Mouse (Mus musculus) forebrain, embryonic 12.5 days (tissue): ENCODE results near the gene BC052040. TPM values are rescaled to one million over a fixed set of nuclear protein-coding genes. Genes with fewer than 3 reads are reported as not detected.

Source experiments
- ATAC-seq: fragments of 200-750 bp; cut with Nextera tagmentation; 2 replicates; pipeline ENCODE4 v1.8.0; 2017; ENCODE audit warnings: moderate TSS enrichment; ENCODE audit not compliant: low FRiP score
- H3K27ac ChIP-seq: fragments of 300-500 bp; sonication (generic); 2 replicates; pipeline ENCODE4 v1.5.1; 2016; ENCODE audit warnings: mild to moderate bottlenecking
- H3K27me3 ChIP-seq: fragments of 300-500 bp; sonication (generic); 2 replicates; pipeline ENCODE4 v1.6.1; 2016; ENCODE audit warnings: mild to moderate bottlenecking
- H3K36me3 ChIP-seq: fragments of 300-500 bp; sonication (generic); replicated peaks from 2 replicates; pipeline ENCODE4 v1.6.1; 2016; ENCODE audit warnings: mild to moderate bottlenecking
- H3K4me1 ChIP-seq: fragments of 300-500 bp; sonication (generic); 2 replicates; pipeline ENCODE4 v1.6.1; 2016
- H3K4me2 ChIP-seq: fragments of 300-500 bp; sonication (generic); 2 replicates; pipeline ENCODE4 v1.6.1; 2016; ENCODE audit warnings: mild to moderate bottlenecking, moderate library complexity
- H3K4me3 ChIP-seq: fragments of 300-500 bp; sonication (generic); replicated peaks from 2 replicates; pipeline ENCODE4 v1.5.1; 2016; ENCODE audit warnings: mild to moderate bottlenecking
- H3K9ac ChIP-seq: fragments of 300-500 bp; sonication (generic); 2 replicates; pipeline ENCODE4 v1.6.1; 2016; ENCODE audit warnings: mild to moderate bottlenecking
- H3K9me3 ChIP-seq: fragments of 300-500 bp; sonication (generic); 2 replicates; pipeline ENCODE4 v1.6.1; 2016
- WGBS: fragments of 180-500 bp; shearing (Covaris S2); methylation state at CpG from one replicate; pipeline ENCODE4 v1.1.7; 2016; 5-methylcytosine and 5-hydroxymethylcytosine counted together
- polyA plus RNA-seq: library from polyadenylated mRNA; unstranded; fragments of >200 nt; fragmentation: Nextera tagmentation; extraction: Ambion mirVana; gene quantifications from 2 replicates; pipeline ENCODE4 v1.2.1, GENCODE M21; 2016

BC052040 gene
- polyA plus RNA-seq, 1 experiment from 2014 or later = 22.7 TPM

DNA sequence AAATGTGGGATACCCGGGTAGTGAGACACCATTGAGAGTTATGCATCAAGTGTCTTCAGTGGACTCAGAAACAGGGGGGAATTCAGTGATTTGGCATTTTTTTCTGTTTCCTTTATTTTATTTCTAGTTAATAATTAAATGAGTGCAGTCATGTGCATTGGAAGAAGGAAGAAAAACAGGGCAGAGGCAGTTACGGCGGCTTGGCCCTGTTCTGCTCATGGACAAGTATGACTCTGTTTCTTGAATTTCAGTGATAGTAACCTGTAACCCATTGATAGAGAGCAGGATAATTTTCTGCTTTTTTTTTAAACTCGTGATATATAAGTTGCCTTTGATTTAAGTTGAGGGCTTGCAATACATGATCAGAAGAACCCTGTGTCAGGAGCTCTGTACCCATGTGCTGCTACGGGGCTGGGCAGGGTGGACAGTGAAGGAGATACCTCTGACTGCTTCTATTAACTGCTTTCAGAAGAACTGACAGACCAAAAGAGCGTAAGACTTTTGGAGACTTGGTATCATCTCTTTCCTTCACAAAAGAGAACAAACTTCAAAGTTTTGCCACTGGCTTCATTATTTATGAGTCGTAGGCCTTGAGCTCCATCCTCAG is 91.6 kb downstream of the BC052040 start:
- WGBS = 95% methylated on average over 7 of the region's 7 CpGs

DNA sequence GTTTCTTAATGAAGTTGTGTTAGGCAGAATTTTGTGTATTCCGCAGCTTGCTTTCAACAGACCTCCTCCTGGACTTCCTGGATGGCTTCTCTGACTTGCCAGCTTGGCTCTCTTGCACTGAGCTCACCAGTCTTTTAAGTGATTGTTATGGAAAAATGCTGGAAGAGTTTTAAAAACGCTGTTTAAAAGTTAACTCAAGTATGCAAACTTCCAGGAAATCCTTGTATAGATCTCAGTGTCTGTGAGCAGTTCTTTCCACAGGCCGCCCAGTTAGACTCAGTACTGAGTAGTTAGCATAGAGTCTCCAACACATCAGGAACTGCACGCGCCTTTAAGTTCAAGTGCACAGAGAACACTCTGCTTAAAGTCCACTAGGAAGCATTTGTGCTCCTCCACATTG is 97.3 kb downstream of the BC052040 start:
- H3K36me3 ChIP-seq = no peaks in the 10 kb centered on the region
- H3K4me2 ChIP-seq = no peak overlapping the region
- no peak overlapping the region for H3K9ac ChIP-seq
- ATAC-seq = no peak
- no peak overlapping the region for H3K27ac ChIP-seq
- H3K4me3 ChIP-seq = no peak overlapping the region
- no peaks in the 10 kb centered on the region for H3K9me3 ChIP-seq
- no peaks in the 10 kb centered on the region for H3K27me3 ChIP-seq
- no peaks in the 10 kb centered on the region for H3K4me1 ChIP-seq
- 82% methylated on average over 5 of the region's 5 CpGs for WGBS

More for the DNA sequence above, 91.6 kb downstream of the BC052040 start:
- ATAC-seq = no peak
- H3K9ac ChIP-seq = no peak overlapping the region
- H3K36me3 ChIP-seq = no peaks in the 10 kb centered on the region
- H3K4me3 ChIP-seq = no peak overlapping the region
- H3K27ac ChIP-seq = no peak overlapping the region
- no peak overlapping the region for H3K4me2 ChIP-seq
- H3K4me1 ChIP-seq = no peaks in the 10 kb centered on the region
- H3K9me3 ChIP-seq = no peaks in the 10 kb centered on the region
- H3K27me3 ChIP-seq = no peaks in the 10 kb centered on the region

DNA sequence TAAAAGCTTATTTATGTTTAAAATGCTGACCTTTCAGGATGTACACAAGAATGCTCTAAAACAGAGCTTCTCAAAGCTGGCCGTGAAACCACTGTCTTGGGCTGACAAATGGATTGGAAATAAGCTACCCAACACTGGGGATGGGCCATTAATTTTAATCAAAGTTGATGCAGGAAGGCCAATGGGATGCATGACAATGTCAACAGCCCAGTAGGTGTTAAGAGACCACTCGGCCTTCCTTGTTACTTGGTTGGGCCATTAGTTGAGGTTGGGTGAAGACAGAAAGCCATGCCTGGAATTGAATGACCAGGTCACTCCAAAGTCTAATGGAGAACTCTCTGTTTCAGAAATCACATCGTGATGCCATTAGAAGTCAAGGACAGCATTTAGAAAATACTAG is 103.7 kb downstream of the BC052040 start:
- Histone ChIP-seq H3K4me2 (no peak overlapping the region), H3K9me3 (no peaks in the 10 kb centered on the region), H3K27ac (no peak overlapping the region), H3K9ac (no peak overlapping the region), H3K4me1 (peaks cover 9% of the 10 kb centered on the region; the same call in 1 of the 2 replicates), H3K4me3 (no peak overlapping the region), H3K27me3 (no peaks in the 10 kb centered on the region), H3K36me3 (no peaks in the 10 kb centered on the region)
- no peak for ATAC-seq
- WGBS = 82% methylated on average over 3 of the region's 3 CpGs

- ATAC-seq = peak; percentile 51; the same call in 1 of the 2 replicates
- Histone ChIP-seq H3K9me3 (no peaks in the 10 kb centered on the region), H3K27me3 (no peaks in the 10 kb centered on the region), H3K36me3 (no peaks in the 10 kb centered on the region), H3K4me3 (no peak overlapping the region), H3K4me1 (peaks cover 9% of the 10 kb centered on the region; the same call in 1 of the 2 replicates), H3K9ac (no peak overlapping the region), H3K27ac (no peak overlapping the region), H3K4me2 (no peak overlapping the region)
- 94% methylated on average over 4 of the region's 4 CpGs for WGBS
Measured at GRCm38 (mm10) chr2:115687612-115688011, 106.1 kb downstream of the BC052040 start.

- Histone ChIP-seq H3K4me2 (no peak overlapping the region), H3K9ac (no peak overlapping the region), H3K9me3 (no peaks in the 10 kb centered on the region), H3K4me3 (no peak overlapping the region), H3K27ac (no peak overlapping the region), H3K36me3 (no peaks in the 10 kb centered on the region), H3K27me3 (no peaks in the 10 kb centered on the region), H3K4me1 (peaks cover 9% of the 10 kb centered on the region; the same call in 1 of the 2 replicates)
- 0 out of 2 replicates have a peak, but pooled peaks have one; percentile 65 for ATAC-seq
- 71% methylated on average over 6 of the region's 6 CpGs for WGBS
Measured at GRCm38 (mm10) chr2:115688282-115688681, 106.8 kb downstream of the BC052040 start.

DNA sequence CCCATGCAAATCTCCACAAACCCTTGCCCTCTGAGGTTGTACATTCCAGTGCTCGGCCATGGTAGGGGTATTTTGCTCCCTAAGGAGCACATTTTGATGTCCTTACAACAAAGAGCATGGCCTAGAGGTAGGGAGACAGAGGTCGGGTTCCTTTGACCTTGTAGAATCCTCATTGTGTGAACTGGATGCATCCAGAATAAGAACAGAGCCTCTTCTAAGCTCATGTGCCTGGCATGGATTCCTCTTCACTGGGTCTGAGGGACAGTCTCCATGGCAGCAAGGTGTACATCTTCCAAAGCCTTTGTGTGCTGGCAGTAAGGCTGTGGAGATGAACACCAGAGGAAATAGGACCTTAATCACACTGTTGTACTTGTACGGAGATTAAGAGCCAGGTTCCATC is 112.3 kb downstream of the BC052040 start:
- ATAC-seq = no peak
- Histone ChIP-seq H3K9me3 (no peaks in the 10 kb centered on the region), H3K27me3 (no peaks in the 10 kb centered on the region), H3K36me3 (0 out of 2 replicates have a peak, but pooled peaks cover 3% of the 10 kb centered on the region), H3K4me1 (no peaks in the 10 kb centered on the region), H3K27ac (no peak overlapping the region), H3K9ac (no peak overlapping the region), H3K4me3 (no peak overlapping the region), H3K4me2 (no peak overlapping the region)
- 77% methylated on average over 3 of the region's 3 CpGs for WGBS

DNA sequence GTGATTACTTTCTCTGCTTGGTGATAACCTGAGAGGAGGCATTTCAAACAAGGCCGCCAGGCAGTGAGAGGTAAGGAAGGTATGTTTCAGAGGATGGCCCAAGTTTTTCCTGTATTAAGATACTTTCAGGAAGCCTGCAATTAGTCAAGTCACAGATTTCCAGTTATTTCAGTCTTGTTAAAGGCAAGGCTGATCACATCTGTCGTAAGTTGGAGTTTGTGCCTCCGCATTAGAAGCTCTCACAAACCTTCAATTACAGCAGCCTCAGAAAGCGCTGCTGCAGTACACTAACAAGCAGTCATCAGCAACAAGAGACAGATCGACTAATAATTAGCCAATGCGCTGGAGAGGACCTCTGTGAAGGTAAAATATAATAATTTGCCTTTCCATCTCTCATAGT is 112.9 kb downstream of the BC052040 start:
- no peak overlapping the region for H3K4me3 ChIP-seq
- H3K4me1 ChIP-seq = no peaks in the 10 kb centered on the region
- no peak overlapping the region for H3K9ac ChIP-seq
- WGBS = 88% methylated on average over 6 of the region's 6 CpGs
- no peak overlapping the region for H3K4me2 ChIP-seq
- H3K27ac ChIP-seq = no peak overlapping the region; the same call in 1 of the 2 replicates
- 0 out of 2 replicates have a peak, but pooled peaks cover 3% of the 10 kb centered on the region for H3K36me3 ChIP-seq
- H3K9me3 ChIP-seq = no peaks in the 10 kb centered on the region
- H3K27me3 ChIP-seq = no peaks in the 10 kb centered on the region
- ATAC-seq = 0 out of 2 replicates have a peak, but pooled peaks have one; percentile 39

GRCm38 (mm10) chr2:115699032-115699431 is 117.5 kb downstream of the BC052040 start:
- Histone ChIP-seq H3K36me3 (0 out of 2 replicates have a peak, but pooled peaks cover 6% of the 10 kb centered on the region), H3K4me3 (no peak overlapping the region), H3K27me3 (no peaks in the 10 kb centered on the region), H3K4me1 (no peaks in the 10 kb centered on the region), H3K27ac (no peak overlapping the region), H3K9me3 (no peaks in the 10 kb centered on the region), H3K4me2 (no peak overlapping the region), H3K9ac (no peak overlapping the region)
- 91% methylated on average over 5 of the region's 5 CpGs for WGBS
- ATAC-seq = no peak

- no peak overlapping the region for H3K9ac ChIP-seq
- 0 out of 2 replicates have a peak, but pooled peaks cover 6% of the 10 kb centered on the region for H3K36me3 ChIP-seq
- no peak for ATAC-seq
- no peaks in the 10 kb centered on the region for H3K9me3 ChIP-seq
- peaks cover 3% of the 10 kb centered on the region; the same call in 1 of the 2 replicates for H3K4me1 ChIP-seq
- no peaks in the 10 kb centered on the region for H3K27me3 ChIP-seq
- H3K4me2 ChIP-seq = no peak overlapping the region
- no peak overlapping the region for H3K27ac ChIP-seq
- WGBS = 47% methylated on average over 5 of the region's 5 CpGs
- no peak overlapping the region for H3K4me3 ChIP-seq
Measured at GRCm38 (mm10) chr2:115702610-115703009, 121.1 kb downstream of the BC052040 start.

DNA sequence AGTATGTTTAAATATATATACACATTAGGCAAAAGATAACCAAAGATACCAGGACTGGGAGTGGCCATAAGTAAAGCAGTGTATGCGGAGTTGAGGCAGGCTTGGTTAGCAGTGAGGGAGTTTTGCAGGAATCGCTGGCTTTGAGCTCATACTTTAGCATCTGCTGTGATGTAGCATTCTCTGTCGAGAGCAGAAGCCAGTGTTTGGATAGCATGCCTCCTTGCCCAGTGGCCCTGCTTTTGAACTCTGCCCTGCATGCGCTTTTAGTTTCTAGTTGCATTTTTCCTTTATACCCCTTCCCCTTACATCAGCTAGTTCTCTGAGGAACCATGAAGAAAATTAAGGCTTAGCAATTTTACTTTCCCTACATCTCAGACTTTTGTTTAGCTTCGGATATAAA is 136.0 kb downstream of the BC052040 start:
- no peaks in the 10 kb centered on the region for H3K27me3 ChIP-seq
- no peak overlapping the region for H3K4me2 ChIP-seq
- no peak overlapping the region for H3K27ac ChIP-seq
- H3K9ac ChIP-seq = no peak overlapping the region
- WGBS = 81% methylated on average over 5 of the region's 5 CpGs
- no peak for ATAC-seq
- H3K4me1 ChIP-seq = peaks cover 9% of the 10 kb centered on the region; the same call in 1 of the 2 replicates
- H3K4me3 ChIP-seq = no peak overlapping the region
- peaks cover 6% of the 10 kb centered on the region for H3K9me3 ChIP-seq
- H3K36me3 ChIP-seq = peaks cover 6% of the 10 kb centered on the region; the same call in 1 of the 2 replicates

GRCm38 (mm10) chr2:115717980-115718379 is 136.5 kb downstream of the BC052040 start:
- H3K4me3 ChIP-seq = no peak overlapping the region
- no peak overlapping the region for H3K9ac ChIP-seq
- no peak for ATAC-seq
- peaks cover 11% of the 10 kb centered on the region; the same call in 1 of the 2 replicates for H3K4me1 ChIP-seq
- peaks cover 6% of the 10 kb centered on the region for H3K9me3 ChIP-seq
- 94% methylated on average over 3 of the region's 3 CpGs for WGBS
- peaks cover 6% of the 10 kb centered on the region; the same call in 1 of the 2 replicates for H3K36me3 ChIP-seq
- no peak overlapping the region for H3K27ac ChIP-seq
- no peak overlapping the region for H3K4me2 ChIP-seq
- no peaks in the 10 kb centered on the region for H3K27me3 ChIP-seq

DNA sequence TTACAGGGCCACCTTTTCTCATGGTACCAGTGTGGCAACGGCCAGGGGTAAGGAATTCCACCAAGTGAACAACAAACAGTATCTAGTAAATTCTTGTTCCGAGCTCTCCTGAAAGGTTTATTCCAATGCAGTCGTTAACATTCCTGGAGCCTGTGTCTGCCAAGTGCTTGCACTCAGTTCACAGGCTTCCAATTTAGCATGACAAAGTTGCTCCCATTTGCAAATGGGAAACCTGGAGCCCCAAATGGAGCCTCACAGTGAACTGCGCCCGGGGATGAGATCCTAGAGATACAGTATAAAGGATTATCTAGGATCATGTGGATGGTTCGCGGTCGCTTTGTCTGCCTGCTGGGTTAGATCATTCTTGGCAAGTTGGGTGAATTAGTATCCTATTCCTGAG is 141.9 kb downstream of the BC052040 start:
- Histone ChIP-seq H3K27me3 (no peaks in the 10 kb centered on the region), H3K27ac (peak overlapping the region; percentile 54; the same call in 1 of the 2 replicates), H3K9me3 (peaks cover 6% of the 10 kb centered on the region), H3K4me2 (no peak overlapping the region), H3K4me1 (peaks cover 41% of the 10 kb centered on the region), H3K9ac (no peak overlapping the region), H3K4me3 (no peak overlapping the region), H3K36me3 (peaks cover 13% of the 10 kb centered on the region; the same call in 1 of the 2 replicates)
- WGBS = 14% methylated on average over 8 of the region's 8 CpGs
- ATAC-seq = peak; percentile 45

DNA sequence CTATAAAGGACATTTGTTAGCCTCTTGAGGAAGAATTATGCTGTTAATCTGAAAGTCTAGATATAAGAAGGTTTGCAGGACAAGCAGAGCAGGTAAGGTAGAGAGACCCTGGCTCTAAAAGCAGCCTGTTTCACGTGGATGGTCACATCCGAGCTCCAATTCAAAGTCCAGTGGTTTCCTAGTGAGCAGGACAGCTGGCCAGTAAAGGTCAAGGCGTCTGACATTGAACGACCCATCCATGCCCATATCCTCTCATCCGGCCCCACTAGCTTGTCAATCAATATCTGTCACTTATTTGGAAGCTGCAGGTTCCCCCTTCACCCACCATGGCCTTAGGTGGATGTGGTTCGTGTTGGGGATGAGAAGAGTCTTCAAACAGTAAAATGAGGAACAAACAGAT is 142.7 kb downstream of the BC052040 start:
- no peaks in the 10 kb centered on the region for H3K27me3 ChIP-seq
- WGBS = 56% methylated on average over 6 of the region's 6 CpGs
- H3K4me1 ChIP-seq = peaks cover 41% of the 10 kb centered on the region

More for the DNA sequence above, 142.7 kb downstream of the BC052040 start:
- H3K4me2 ChIP-seq = no peak overlapping the region
- peaks cover 13% of the 10 kb centered on the region; the same call in 1 of the 2 replicates for H3K36me3 ChIP-seq
- peaks cover 6% of the 10 kb centered on the region for H3K9me3 ChIP-seq
- H3K4me3 ChIP-seq = no peak overlapping the region
- H3K27ac ChIP-seq = peak overlapping the region; percentile 83
- no peak for ATAC-seq
- no peak overlapping the region for H3K9ac ChIP-seq
